Mouse (Mus musculus): ENCODE results near the gene Klk13.
A peak's percentile ranks its signal among the peaks of the same experiment; 100 is the strongest.
"Not testable (repeated sequence)": the region's sequence is repeated elsewhere in the genome, so short reads cannot be mapped to it uniquely, and the experiment has no call there.

Klk13 gene

DNA sequence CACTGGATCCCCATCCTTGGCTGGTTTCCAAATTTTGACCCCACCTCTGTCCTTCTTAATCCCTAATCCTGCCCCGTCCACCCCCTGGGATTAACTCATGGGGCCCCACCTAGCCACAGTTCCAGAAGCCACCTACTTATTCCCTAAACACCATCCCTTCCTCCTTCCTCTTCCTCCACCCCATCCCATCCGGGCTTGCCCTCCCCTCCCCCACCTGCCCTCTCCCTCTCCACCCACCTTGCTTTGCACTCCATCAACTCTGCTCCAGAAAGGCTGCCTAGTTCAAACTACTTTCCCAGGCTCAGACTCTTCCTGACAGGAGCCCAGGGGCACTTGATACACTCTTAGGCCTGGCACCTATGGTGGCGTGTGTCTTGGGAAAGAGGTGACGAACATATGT, at the start of gene Klk13:
TSS of gene Klk13 (plus strand) at position 301 of the 400 bp plus-strand sequence.
- DNase-seq (ENCODE audit: low read depth, low spot score): no peak

DNA sequence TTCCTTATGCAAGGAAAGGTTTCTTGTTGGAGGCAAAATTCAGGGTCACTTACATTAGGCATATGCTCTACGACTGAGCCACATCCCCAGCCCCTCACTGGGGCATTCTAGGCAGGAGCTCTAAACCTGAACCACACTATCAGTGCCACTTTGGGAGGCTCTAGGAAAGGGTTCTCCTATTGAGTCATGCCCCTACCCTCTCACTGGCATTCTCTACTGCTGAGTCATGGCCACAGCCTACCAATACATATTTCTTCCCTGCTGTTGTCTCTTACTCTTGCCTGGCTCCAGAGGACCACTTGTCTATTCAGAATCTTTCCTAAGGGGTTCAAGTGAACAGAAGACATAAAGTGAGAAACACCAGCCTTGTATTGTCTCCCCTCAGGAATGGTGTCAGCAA, 49.6 kb upstream of the Klk13 start:
- no peak for DNase-seq (ENCODE audit: low read depth, low spot score)

DNA sequence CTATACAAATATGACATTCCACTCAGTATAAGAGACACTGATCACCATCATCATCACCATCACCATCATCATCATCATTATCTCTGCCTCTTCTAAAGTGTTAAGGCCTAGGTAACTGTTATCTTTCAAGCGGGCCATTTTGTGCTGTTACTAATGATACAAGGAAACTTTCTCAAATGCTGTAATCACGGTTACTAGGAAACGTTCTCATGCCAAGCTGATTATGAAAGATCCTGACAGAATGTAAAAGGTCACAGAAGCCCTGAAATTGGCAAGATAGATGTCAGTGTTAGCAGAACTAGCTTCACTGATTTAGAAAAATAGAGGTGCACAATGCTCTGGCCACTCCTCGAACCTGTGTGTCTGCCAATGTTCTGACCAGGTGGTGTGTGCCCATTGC, 45.1 kb upstream of the Klk13 start:
- not testable (repeated sequence) for DNase-seq (ENCODE audit: low read depth, low spot score)

DNA sequence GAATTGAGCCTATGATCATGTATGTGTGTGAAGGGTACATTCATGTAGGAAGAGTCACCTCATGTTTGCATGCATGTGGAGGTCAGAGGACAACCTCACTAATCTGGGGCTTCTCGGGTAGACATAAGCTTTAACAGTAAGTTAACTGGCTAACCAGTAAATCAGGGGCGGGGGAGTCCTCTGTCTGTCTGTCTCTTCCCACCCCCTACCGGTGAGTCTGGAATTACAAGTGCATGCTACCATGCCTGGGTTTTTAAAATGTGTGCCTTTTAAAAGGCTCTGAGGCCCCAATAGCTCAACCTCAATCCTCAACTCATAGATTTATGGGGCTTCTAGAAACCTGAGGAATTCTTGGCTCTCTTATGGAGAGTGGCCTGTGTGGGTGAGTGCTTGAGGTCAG, 43.8 kb upstream of the Klk13 start:
- DNase-seq (ENCODE audit: low read depth, low spot score): peak; percentile 9

DNA sequence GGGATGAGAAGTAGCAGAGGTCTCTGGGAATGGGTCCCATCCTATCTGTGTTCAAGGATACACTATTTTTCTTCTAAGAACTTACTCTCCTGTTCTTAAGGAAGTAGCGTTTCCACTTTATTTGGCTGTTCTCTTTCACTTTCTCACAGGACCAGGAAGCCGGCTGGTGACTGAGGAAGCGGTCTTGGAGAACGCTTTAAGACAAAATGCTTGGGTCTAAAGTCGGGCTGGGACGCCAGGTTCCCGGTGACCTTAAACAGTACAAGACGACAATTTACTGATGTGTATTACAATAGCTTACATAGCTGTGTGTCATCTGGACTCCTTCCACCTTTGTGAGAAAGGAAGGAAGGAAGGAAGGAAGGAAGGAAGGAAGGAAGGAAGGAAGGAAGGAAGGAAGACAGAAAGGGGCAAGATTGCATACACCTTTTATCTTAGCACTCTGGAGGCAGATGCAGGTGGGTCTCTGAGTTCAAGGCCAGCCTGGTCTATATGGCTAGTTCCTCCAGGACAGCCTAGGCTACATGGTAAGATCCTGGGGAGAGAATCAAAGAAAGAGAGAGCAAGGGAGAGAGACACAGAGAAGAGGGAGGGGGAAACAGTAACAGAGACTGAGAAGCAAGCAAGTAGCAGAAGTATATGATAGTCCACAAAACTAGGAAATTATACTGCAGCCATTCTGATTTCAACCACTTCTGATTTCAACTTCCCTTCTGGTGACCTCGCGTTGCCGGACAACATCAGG, 41.1 kb upstream of the Klk13 start:
- no peak for DNase-seq (ENCODE audit: low read depth, low spot score)

DNA sequence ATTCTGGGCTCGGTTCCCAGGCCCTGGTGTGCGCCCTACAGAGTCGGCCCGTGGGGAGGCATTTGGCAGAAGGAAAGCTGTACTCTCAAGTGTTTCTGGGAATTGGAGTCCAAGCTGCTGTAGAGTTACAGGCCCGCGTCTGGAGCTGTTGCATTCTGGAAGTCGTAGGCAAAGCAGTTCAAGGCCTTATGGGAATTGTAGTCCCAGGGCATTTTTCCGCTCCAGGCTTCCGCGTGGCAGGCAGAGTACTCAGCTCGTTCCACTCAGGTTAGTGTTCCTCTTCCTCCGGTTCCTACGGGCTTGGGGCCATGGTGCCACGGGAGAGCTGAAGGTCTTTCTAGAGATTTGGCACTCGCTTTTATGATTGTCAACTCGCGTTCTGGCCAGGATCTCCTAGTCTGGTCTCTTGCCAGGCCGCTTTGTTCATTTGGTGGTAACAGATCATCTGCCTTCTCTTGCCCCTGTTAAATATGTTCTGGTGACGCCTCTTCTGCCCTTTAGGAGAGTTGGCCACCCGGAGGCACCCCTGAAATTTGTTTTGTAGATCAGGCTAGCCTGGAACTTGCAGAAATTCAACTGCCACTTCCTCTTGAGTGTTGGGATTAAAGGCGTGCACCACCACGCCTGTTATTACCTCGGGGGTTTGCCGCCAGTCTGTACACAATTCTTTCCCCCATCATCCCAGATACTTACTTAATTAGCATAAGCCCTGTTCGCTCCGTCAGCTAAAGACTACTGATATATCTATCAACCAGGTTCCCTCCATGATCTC, 40.4 kb upstream of the Klk13 start, which contains the start of gene Ctu1:
TSS of gene Ctu1 (plus strand) at position 208 of the 772 bp plus-strand sequence.
- DNase-seq (ENCODE audit: low read depth, low spot score): peak; percentile 80

DNA sequence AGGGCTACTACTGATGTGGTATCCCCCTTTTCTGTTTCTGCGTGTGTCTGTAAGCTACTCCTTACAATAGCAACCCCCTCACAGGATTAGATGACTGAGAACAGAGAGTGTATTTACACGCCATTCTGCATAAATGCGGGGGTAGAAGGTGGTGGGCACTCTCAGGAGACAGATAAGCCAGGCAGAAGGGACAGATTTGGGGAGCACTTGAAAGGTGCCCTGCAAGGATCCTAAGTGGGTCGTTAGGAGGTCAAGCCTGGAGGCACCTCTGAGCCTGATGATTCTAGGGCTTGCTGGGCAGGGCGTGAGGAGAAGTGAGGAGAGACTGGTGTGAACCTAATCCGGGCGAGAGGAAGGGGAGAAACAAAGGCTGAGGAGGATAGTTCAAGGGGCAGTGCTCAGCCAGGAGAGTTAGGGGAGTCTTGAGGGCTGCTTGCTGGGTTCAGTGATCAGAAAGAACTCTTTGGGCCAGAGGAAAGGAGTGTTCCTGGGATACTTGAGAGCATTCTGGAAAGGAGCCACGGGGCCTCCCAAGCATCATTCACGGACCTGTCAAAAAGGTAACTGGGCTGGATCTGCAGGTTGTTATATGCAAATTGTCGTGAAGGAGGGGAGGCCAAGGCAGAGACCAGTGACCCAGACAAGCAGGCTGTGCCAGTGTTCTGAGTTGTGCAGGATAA, 39.6 kb upstream of the Klk13 start:
- peak; percentile 1 for DNase-seq (ENCODE audit: low read depth, low spot score)

DNA sequence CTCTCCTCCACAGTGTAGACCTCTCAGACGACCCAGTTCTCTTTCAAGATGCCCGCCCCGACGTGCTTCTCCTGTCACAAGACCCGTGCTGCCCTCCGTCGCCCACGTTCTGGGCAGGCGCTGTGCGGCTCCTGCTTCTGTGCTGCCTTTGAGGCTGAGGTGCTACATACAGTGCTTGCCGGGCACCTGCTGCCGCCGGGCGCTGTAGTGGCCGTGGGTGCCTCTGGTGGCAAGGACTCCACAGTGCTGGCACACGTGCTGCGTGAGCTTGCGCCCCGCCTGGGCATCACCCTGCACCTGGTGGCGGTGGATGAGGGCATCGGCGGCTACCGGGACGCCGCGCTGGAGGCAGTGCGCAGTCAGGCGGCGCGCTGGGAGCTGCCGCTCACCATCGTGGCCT, 37.3 kb upstream of the Klk13 start:
- DNase-seq (ENCODE audit: low read depth, low spot score): no peak

DNA sequence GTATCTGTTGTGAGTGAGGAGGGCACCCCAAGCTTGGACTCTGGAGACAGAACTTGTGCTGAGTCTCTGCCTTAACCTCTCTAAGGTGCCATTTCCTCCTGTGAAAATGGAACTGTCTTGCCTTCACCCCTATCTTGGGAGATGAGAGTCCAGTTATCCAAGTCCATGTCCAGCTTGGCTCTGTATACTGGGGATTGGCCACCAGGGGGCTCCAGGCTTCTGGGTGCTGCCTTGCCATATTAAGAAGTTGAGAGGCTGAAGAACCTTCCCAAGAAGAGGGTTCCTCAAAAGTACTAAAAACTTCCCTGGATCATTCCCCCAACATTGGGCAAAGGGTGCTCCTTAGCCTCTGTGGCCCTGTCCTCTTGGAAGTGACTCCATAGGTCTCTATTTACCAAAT, 33.9 kb upstream of the Klk13 start:
- no peak for DNase-seq (ENCODE audit: low read depth, low spot score)

DNA sequence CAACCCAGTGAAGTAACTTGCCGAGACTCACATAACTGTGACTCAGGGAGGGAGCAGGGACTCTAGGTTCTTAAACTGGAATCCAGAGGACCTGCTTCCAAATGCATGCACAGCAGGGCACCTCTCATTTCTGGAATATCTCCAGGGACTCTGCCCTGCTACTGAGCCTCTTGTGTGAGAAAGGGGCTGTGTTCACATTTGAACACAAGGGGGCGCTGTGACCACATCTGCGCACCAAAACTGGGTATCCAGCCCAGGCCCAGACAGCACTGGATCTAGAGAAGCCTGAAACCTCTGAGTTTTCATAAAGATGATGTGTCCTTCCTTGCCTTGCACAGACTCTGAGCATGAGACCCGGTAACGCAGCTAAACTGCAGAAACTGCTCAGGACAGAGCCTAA, 31.4 kb upstream of the Klk13 start:
- peak; percentile 35 for DNase-seq (ENCODE audit: low read depth, low spot score)

DNA sequence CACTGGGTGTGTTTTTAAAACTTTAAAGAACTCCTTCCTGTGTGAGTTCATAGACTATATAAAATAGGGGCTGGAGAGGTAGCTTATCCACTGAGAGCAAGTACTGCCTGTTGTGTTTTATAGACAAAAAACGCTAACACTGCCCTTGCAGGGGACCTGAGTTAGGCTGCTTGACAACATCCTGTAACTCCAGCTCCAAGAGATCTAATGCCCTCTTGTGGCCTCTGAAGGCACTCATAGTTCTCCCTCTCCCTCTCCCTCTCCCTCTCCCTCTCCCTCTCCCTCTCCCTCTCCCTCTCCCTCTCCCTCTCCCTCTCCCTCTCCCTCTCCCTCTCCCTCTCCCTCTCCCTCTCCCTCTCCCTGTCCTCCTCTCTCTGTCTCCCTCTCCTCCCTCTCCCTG, 29.9 kb upstream of the Klk13 start:
- not testable (repeated sequence) for DNase-seq (ENCODE audit: low read depth, low spot score)

DNA sequence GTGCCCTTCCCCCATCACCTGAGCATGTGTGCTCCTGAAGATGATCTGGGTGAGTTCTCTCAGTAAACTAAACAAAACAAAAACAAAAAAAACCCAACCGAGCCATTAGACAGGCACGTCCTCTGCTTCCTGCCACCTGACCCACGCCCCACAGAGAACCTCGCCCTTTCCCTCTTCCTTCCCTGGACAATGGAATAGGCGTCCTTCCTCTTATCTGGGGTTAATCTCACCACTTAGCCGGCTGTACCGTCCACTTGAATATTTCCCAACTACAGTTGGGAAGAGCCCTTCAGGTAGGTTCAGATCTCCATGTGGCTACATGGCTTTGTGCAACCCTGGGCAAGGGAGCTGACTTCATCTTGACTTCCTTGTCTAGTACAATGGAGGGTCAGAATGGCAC, 27.3 kb upstream of the Klk13 start:
- DNase-seq (ENCODE audit: low read depth, low spot score): no peak

DNA sequence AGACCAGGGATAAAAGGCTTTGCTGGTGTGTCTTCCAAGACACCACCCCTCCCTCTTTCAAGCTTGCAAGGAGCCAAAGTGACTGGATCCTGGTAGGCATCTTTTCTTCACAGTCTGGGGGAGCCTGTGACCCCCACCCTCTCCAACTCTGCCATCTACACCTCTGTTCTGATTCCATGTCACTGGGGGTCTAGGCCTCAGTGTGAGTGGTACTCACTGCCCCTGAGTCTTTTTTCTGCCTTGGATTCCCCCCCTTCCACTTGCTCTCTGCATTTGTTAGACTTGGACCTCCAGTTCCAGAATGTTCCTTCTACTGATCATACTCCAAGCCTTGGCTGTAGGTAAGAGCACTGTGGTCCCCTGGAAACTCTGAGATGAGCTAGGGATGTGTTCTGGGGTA, 22.2 kb upstream of the Klk13 start, which contains the start of gene Klk14:
TSS of gene Klk14 (plus strand) at position 301 of the 400 bp plus-strand sequence.
- DNase-seq (ENCODE audit: low read depth, low spot score): no peak

DNA sequence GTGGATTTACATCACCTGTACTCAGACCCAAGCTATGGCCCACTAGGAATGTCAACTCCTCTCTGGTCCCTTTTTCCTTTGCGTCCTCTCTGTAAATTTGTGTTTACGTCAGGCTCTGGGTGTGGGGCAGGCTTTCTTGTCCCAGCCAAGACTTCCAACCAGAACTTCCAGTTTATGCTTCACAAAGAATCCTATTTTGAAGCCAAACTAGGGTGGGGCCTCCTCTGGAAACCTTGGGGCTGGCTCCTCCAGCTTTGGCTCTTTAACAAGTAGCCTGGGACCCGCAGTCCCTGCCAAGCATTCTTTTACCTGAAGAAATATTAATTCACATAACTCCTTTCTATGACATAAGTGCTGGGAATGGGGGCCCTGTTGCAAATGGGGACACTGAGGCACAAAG, 2.3 kb upstream of the Klk13 start:
- DNase-seq (ENCODE audit: low read depth, low spot score): no peak

DNA sequence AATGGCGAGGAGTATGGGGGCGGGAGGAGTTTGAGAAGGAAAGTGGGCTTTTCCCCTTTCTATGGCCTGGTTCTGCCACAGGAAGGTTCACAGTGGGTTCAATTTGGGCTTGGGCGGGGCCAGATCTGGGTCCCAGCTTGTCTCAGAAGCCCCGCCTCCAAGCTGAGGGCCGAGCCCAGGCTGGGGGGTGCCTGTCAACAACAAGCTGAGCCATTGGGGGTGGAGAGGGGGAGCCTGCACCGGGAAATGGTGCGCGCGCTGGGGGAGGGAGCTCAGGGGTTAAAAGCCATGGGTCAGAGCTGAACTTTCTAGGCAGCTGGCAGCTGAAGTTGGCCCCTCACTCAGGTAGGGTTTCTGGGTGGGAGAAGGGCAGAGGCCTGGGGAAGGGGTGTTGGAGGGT, 550 bp downstream of the Klk13 start:
- DNase-seq (ENCODE audit: low read depth, low spot score): no peak

DNA sequence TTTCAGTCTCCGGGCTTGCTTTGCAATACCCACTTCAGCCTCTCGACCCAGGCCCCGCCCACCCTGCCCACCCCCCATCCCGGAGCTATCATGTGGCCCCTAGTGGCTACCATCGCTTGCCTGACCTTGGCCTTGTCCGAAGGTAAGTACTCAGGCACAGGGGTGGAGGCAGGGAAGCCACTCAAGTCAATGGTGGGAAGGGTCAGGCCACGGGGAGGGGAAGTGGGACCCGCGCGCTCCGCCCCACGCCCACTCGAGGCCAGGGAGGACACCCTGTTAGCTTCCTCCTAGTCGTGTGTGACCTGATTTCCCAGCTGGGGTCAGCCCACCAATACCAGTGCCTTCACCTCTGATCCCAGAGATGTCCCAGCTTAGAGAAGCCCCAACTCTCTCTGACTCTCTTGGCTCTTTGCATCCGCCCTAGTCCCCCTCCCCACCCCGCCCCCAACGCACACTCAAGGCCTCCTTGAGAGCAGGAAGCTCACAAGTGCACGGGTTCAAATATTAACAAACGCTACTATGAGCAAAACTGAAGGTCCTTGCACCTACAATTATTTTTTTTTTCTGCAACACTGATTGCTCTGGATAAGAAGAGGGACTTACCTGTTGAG, 1.5 kb downstream of the Klk13 start:
- no peak for DNase-seq (ENCODE audit: low read depth, low spot score)

DNA sequence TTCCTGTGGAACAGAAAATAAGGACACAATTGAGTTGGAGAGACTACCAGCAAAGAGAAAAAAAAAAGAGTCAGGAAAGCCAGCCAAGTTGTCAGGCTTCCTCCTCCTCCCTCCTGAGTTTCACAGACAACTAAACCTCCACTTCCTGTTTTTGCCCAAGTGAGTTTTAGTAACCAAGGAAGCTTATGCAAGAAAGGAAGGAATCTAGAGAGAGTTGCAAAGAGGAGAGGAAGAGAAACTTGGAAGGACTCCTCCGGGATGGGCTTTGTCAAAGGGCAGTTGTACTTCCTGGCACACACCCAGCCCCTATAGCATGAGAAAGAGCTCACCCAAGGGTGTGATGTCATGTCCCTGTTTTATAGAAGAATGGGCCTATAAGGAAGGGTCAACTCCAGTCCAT, 35.4 kb downstream of the Klk13 start:
- DNase-seq (ENCODE audit: low read depth, low spot score): no peak

DNA sequence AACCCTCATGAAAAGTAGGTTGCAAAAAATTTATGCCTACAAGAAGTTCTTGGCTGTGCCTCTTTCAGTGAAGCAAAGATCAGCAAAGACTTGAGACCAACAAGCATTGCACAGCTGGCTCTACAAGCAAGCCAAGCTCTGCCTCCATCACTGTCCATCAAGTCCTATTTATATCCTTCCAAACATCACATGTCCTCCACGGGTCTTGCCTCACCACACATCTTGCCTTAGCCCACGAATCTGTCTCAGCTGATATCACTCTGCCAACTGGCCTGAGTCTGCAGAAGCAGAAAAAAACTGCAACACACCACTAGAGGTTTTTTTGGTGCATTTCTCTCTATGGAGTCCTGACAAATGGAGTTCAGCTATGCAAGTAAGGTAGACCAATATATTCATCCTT, 40.4 kb downstream of the Klk13 start:
- no peak for DNase-seq (ENCODE audit: low read depth, low spot score)

DNA sequence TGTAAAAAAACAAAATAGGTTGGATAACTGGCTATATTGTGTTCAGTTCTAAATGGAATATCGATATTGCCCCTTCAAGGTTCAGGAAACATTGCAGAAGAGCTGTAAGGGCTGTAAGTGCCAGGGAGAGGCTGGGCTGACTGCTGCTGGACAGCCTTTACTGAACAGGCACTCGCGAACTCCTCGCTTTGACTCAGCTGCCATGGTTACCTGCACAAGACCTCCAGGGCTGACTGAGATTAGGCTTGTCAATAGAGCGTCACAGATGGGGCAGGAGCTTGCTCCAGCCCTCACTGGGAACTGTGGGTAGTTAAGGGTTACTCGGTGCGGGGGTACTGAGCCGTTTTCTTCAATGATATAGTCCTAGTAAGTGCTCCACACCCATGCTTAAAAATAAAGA, 54.1 kb downstream of the Klk13 start:
- DNase-seq (ENCODE audit: low read depth, low spot score): no peak

DNA sequence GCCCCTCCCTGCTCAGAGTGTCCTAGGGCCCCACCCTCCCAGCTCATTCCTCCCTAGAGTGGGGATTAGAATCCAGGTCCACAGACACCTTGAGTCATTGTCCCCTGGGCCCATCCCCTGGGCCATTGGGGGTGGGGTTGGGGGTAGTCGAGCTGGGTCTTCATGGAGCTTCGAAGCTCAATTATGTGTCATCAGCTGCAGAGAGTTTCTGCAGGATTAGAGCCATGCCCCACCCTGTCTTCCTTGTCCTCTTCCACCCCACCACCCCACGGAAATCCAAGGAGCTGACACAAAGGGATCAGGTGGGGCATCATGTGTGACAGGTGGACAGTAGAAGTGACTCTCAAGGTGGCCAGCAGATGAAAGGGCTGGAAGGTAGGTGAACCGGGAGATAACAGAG, 56.2 kb downstream of the Klk13 start, which contains the start of gene Klk12:
TSS of gene Klk12 (plus strand) at position 301 of the 400 bp plus-strand sequence.
- DNase-seq (ENCODE audit: low read depth, low spot score): no peak

DNA sequence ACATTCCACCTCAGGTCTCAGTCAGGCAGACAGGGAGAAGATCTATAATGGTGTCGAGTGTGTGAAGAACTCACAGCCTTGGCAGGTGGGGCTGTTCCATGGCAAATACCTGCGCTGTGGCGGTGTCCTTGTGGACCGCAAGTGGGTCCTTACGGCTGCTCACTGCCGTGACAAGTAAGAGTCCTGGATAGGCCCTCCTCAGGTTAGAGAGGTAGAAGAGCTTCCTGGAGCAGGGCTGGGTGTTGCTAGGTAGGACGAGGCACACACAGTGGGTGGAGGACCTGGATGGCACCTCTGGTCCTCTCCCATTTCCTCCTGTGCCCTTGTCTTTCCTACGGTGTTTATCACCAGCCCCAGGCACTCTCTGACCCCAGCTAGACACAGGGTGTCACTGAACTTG, 57.3 kb downstream of the Klk13 start:
- no peak for DNase-seq (ENCODE audit: low read depth, low spot score)

DNA sequence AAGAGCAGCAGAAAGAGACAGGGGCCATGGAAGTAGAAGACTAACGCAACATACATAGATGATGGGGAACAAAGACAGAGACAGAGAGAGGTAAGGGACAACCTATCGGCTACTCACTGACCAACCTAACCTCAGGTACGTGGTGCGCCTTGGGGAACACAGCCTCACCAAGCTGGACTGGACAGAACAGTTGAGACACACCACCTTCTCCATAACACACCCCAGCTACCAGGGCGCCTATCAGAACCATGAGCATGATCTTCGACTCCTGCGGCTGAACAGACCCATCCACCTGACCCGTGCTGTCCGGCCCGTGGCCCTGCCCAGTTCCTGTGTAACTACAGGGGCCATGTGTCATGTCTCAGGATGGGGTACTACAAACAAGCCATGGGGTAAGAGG, 58.3 kb downstream of the Klk13 start:
- no peak for DNase-seq (ENCODE audit: low read depth, low spot score)
